Mouse (Mus musculus) kidney, adult 2 months (tissue): ENCODE data around the gene Plekhg6.

Experiments
- CTCF ChIP-seq: fragments of 200-500 bp; conservative IDR thresholded peaks from 2 replicates; pipeline ENCODE4 v1.5.1; 2011; ENCODE audit warnings: low read depth, mild to moderate bottlenecking, control low read depth, low read length, moderate library complexity, mixed read lengths; ENCODE audit not compliant: insufficient read depth, insufficient read length
- POLR2A ChIP-seq: fragments of 200-500 bp; IDR thresholded peaks from one replicate; pipeline ENCODE4 v1.6.1; 2011; ENCODE audit warnings: low read depth, low read length, control low read depth

- TF ChIP-seq CTCF (no peak), POLR2A (no peak)
These were observed 46.2 kb downstream of the Plekhg6 start for GRCm38 (mm10) chr6:125334356-125334755.
